Mouse (Mus musculus) MEL (cell line): ENCODE measurements around the gene Llgl2.

ENCODE experiments used
- GABPA ChIP-seq: IDR thresholded peaks from 2 replicates; pipeline ENCODE4 v1.6.1; 2012; ENCODE audit warnings: low read depth, mild to moderate bottlenecking, inconsistent platforms, low read length, improper control_type of control experiment, moderate library complexity
- MAX ChIP-seq: IDR thresholded peaks from 2 replicates; pipeline ENCODE4 v1.6.1; 2011; ENCODE audit warnings: low read length, improper control_type of control experiment
- POLR2A ChIP-seq, 2 experiments: IDR thresholded peaks; 2 replicates each; pipeline ENCODE4 v1.6.1; 2011 to 2012; ENCODE audit warnings: low read length in 2 of 2, mild to moderate bottlenecking in 2 of 2, control low read depth in 1 of 2, improper control_type of control experiment in 1 of 2, low read depth in 1 of 2, moderate library complexity in 1 of 2; ENCODE audit not compliant: control insufficient read depth in 1 of 2, insufficient read depth in 1 of 2, poor library complexity in 1 of 2
- POLR2AphosphoS2 ChIP-seq: IDR thresholded peaks from 2 replicates; pipeline ENCODE4 v1.6.1; 2011; ENCODE audit warnings: low read length, improper control_type of control experiment

GRCm38 (mm10) chr11:115821001-115821400 is 2.8 kb upstream of the Llgl2 start:
- TF ChIP-seq POLR2AphosphoS2 (no peak), POLR2A (IDR thresholded peaks at IDR 0.05; ENCODE audit: control insufficient read depth in 1 of 2, insufficient read depth in 1 of 2, low read depth in 1 of 2, low read length in 2 of 2, poor library complexity in 1 of 2) (no peak), MAX (no peak), GABPA (no peak)
